Mouse (Mus musculus): ENCODE measurements around the gene Unc45b. TPM values are rescaled to one million over a fixed set of nuclear protein-coding genes. Genes with fewer than 3 reads are reported as not detected.

Gene Unc45b
- 0.15 and 1.6 TPM in 2 replicates for total RNA-seq (2017)

DNA sequence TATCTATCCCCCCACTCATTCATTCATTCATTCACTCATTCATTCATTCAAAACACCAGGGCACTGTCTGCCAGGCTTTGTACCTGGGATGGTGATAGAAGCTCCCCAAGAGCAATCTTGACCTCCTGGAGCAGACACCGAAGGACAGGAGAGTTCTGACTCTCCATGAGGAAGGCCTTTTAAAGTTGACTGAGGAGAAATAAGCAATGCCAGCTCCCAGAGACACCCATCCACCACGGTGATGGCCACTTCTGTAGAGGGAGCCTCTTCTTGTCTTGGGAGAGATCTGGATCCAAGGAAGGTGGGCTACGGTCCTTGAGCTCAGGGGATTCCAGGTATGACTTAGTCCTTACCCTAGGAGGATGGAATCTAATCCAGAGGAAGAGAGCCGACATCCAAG lies at the start of gene Unc45b:
TSS of gene Unc45b (plus strand) at position 301 of the 400 bp plus-strand sequence.
- no peak for ATAC-seq (replicated peaks in 1 of 2; ENCODE audit: insufficient read depth in 1 of 2, low FRiP score in 2 of 2, low TSS enrichment in 1 of 2, low read depth in 1 of 2, poor library complexity in 2 of 2, severe bottlenecking in 2 of 2)

DNA sequence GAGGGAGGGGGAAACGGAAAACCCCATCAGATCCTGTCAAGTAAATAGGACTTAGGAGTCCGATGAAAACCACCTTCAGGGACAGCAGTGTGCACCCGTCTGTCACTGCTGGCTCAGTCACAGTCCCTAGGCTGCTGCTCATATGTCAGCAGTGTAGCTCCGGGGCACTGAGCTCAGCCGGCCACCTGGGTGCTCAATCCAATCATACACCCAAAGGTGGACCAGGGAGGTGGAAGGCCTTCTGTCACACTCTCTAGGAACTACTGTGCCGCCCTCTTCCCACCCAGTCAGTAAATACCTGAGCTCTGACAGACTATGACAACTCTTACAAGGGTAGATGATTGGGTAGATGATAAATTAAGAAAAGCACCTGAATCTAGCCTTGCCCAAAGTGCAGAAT lies 49.6 kb upstream of the Unc45b start:
- ATAC-seq (replicated peaks in 1 of 2; ENCODE audit: insufficient read depth in 1 of 2, low FRiP score in 2 of 2, low TSS enrichment in 1 of 2, low read depth in 1 of 2, poor library complexity in 2 of 2, severe bottlenecking in 2 of 2): peak; percentile 17 to 32; a peak in 2 of 4 replicates

DNA sequence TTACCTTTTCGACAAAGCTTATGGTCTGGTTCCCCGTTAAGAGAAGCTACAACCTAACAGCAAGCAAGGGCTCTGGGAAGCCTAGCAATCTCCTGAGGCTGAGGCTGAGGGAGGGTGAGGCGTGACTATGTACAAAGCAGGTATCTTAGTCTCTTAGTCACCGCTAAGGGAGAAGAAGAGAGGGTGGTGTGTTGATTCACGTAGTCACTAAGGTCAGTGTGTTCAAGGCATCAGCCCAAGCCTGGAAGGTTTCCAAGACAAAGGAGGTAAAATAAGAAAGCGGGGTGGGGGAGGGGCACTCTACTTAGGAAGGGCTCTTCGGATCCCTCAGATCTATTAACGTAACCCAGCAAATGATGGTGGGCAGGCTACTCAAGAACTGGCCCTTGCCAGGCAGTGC lies 48.8 kb upstream of the Unc45b start:
- ATAC-seq (replicated peaks in 1 of 2; ENCODE audit: insufficient read depth in 1 of 2, low FRiP score in 2 of 2, low TSS enrichment in 1 of 2, low read depth in 1 of 2, poor library complexity in 2 of 2, severe bottlenecking in 2 of 2): no peak

DNA sequence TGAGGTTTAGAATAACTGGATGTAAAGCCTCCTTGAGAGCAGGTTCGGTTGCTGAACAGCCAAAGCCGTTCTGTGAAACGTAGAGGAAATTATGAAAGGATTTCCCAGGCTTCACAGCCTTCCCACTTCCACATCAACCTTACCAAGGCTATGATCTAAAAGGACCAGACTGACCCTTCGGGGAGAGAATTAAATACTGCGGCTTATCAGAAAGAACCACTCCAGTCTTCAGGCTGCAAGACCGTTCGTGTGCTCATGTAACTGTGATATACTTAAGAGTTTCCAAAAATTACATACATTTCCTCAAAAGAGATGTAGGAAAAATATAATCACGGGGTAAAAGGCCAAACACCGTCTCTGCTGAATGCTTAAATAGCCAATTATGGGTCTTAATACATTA lies 47.7 kb upstream of the Unc45b start:
- ATAC-seq (replicated peaks in 1 of 2; ENCODE audit: insufficient read depth in 1 of 2, low FRiP score in 2 of 2, low TSS enrichment in 1 of 2, low read depth in 1 of 2, poor library complexity in 2 of 2, severe bottlenecking in 2 of 2): no peak

DNA sequence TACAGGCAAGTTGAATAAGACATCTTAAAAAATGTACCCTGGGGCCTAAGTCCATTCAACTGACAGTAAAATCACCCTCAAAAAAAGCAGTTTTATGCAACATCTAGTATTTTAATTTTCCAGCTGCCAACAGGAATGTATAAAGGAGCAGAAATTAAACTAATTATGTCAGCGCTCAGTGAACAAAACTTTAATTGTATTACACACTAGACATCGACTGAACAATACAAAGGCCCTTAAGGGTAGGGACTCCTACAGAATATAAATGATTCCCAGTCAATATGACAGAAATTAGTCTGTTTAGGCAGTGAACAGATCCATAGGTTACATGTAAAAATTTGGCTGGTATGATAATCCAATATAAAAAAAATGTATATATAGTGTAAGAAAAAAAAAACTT lies 47.3 kb upstream of the Unc45b start:
- no peak for ATAC-seq (replicated peaks in 1 of 2; ENCODE audit: insufficient read depth in 1 of 2, low FRiP score in 2 of 2, low TSS enrichment in 1 of 2, low read depth in 1 of 2, poor library complexity in 2 of 2, severe bottlenecking in 2 of 2)

DNA sequence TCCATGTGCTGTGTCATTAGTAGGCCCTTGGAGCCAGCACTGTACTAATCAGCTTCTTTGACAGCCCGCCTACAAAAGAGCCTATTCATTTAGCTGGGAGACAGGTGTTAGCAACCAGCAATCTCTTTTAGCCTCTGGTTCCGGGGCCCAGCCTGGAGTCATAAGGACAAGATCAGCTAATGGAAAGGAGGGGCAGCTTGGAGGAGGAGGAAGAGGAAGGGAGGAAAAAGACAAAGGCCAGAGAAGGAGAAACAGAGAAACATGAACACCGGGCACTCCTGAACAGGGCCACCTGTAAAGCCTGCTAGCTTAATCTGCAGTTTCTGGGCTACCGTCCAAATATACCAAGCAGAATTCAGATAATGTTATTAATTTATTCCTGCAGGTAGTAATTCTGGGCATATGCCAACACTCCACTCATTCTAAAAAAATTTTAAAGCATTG lies 46.8 kb upstream of the Unc45b start:
- no peak for ATAC-seq (replicated peaks in 1 of 2; ENCODE audit: insufficient read depth in 1 of 2, low FRiP score in 2 of 2, low TSS enrichment in 1 of 2, low read depth in 1 of 2, poor library complexity in 2 of 2, severe bottlenecking in 2 of 2)

DNA sequence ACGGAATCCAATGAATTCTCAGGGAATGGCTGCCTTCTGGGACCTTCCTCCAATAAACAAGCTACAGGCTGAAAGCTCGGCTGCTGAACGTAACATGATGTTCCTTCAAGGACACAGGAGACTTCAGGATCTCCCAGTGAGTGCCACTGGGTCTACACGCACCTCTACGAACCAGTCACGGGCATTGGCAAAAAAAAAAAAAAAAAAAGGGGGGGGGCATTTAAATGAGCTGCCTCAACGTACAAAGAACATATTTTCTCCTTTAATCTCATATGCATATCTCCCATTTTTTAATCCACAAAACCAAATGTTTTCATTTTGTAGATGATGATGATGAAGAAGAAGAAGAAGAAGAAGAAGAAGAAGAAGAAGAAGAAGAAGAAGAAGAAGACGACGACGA lies 44.4 kb upstream of the Unc45b start:
- no peak for ATAC-seq (replicated peaks in 1 of 2; ENCODE audit: insufficient read depth in 1 of 2, low FRiP score in 2 of 2, low TSS enrichment in 1 of 2, low read depth in 1 of 2, poor library complexity in 2 of 2, severe bottlenecking in 2 of 2)

DNA sequence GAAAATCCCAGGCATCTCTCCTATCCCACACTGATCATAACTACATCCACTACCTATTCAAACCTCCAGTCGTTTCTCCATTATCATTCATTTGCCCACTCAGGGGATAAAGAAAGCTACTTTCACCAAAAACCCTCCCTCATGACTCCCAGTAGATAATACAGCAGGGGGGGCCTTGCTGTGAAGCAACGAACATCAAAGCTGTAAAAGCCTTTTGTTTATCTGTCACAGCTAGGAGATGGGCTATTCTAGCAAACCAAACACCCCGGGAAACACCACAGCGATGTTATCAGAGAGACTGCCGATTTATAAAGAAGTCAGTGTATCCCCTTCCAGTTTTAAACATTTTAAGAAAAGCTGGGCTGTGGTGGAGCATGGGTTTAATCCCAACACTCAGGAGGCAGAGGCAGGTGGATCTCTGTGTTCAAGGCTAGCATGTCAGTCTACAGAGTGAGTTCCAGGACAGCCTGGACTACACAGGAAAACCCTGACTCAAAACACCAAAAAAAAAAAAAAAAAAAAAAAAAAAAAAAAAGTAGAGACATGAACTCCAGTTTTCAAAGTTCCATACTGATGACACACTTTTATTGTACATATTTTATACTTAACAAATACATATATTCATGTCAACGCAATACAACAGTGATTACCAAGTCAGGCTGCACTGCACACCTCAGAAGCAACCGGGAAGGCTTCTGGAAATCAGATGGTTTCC lies 43.3 kb upstream of the Unc45b start:
- ATAC-seq (replicated peaks in 1 of 2; ENCODE audit: insufficient read depth in 1 of 2, low FRiP score in 2 of 2, low TSS enrichment in 1 of 2, low read depth in 1 of 2, poor library complexity in 2 of 2, severe bottlenecking in 2 of 2): no peak

DNA sequence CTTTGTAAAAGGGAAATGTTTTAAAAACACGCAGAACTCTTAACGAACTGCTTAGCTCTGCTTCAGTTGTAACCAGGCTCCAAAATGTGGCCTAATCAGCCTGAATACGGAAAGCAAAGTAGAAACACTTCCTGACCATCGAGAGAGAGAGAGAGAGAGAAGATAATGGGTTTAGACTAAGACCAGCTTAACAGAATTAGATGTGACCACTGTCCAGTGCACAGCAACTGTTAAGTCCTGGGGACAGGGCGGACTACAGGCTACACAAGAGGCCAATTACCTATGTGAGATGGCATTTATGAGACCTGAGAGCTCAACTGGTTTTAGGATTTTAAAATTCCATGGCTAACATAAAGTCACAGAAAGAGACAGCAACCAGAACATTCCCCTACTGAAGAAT lies 42.4 kb upstream of the Unc45b start:
- ATAC-seq (replicated peaks in 1 of 2; ENCODE audit: insufficient read depth in 1 of 2, low FRiP score in 2 of 2, low TSS enrichment in 1 of 2, low read depth in 1 of 2, poor library complexity in 2 of 2, severe bottlenecking in 2 of 2): no peak

DNA sequence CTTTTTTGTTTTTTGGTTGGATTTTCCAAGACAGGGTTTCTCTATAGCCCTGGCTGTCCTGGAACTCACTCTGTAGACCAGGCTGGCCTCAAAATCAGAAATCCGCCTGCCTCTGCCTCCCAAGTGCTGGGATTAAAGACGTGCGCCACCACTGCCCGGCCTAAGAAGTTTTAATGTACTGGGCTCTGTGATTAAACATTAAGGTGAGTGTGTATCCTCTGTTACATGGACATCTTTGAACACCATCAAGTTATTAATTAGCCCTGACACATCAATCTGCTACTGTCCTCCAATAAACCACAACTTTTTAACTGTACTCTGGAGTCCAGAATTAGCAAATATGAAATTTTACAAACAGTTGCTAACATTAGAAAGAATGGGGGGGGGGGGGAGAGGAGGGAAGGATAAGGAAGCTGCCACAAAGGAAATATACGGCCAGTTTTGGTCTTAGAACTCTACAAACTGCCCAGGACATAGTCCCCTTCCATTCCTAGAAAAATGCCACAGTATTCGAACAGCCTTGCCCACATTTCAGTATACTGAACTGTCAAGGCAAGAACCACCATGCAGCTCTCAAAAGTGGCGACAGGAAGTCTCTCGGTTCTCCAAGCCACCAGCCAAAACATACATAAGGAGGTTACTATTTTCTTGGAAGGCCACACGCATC lies 40.7 kb upstream of the Unc45b start:
- no peak; a peak in 1 of 4 replicates for ATAC-seq (replicated peaks in 1 of 2; ENCODE audit: insufficient read depth in 1 of 2, low FRiP score in 2 of 2, low TSS enrichment in 1 of 2, low read depth in 1 of 2, poor library complexity in 2 of 2, severe bottlenecking in 2 of 2)

DNA sequence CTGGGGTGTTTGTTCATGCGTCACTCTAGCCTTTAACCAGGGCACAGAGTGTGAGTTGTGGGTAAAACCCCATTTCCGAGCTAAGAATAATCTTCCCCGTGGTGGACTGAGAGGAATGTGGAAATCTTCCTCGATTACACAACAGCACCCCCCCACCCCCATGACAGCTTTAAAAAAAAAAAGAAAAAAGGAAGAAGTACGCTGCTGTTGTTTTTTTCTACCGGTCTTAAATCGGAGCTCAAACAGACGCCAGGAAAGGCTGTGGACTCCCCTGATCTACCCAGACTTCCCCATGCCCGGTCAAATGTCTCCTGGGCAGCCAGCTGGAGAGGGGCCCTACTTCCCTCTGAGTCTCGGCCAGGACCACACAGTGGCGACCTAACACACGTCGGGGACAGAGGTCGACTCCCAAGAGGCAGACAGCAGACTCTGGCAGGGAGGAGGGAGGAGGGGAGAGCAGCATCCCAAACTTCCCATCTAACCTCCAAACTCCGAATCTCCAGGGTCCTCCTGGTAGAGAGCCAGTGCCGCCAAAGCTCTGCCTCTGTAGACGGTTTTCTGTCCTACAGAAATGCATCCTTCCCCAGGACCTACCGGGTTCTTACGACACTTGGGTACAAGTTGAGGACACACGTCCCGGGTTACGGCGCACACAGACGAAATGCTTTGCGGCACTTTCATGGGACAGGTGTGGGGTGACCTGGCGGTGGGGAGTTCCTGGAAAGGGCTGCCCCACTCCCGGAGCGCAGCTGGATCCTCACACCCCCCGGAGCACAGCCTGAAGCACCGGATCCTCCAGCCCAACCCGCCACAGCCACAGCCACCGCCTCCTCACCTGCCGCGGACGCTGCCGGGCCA lies 39.9 kb upstream of the Unc45b start:
- ATAC-seq (replicated peaks in 1 of 2; ENCODE audit: insufficient read depth in 1 of 2, low FRiP score in 2 of 2, low TSS enrichment in 1 of 2, low read depth in 1 of 2, poor library complexity in 2 of 2, severe bottlenecking in 2 of 2): peak; percentile 72 to 74

DNA sequence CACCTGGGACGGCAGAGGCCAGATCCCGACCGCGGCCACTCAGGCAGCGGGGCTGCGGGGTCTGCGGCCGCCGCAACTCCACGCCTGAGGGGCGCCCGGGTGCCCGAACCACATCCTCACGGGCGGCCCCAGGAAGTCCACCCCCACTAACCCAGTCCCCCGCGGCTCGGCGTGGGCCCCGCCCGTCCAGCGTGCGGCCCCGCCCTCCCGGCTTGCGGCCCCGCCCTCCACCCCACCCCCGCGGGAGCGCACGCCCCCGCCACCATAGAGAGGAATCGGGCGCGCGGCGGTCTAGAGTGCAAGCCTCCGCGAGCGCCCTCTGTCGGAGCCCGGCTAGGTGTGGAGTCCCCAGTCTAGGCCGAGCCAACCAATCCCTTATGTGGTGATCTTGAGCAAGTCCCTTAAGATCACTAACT lies 39.3 kb upstream of the Unc45b start, which contains the start of gene Rffl:
TSS of gene Rffl (minus strand) at position 180 of the 416 bp plus-strand sequence.
- peak; percentile 78 for ATAC-seq (replicated peaks in 1 of 2; ENCODE audit: insufficient read depth in 1 of 2, low FRiP score in 2 of 2, low TSS enrichment in 1 of 2, low read depth in 1 of 2, poor library complexity in 2 of 2, severe bottlenecking in 2 of 2)

DNA sequence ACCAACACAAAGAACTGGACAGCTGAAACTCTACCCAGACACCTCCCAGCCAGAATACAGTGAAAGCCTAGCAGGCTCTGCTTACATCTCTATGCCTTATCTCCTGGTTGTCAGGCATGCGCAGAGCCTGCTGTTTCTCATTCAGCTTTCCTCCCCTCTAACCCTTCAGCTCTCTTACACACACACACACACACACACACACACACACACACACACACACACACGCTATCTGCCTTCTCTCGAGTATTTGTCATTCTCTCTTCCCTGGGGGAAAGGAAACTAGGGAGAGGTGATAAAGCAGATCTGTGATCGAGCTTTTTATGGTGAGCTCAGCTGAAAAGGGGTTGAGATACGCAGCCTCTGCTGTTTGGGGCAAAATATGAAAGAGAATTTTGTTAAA lies 35.4 kb upstream of the Unc45b start:
- ATAC-seq (replicated peaks in 1 of 2; ENCODE audit: insufficient read depth in 1 of 2, low FRiP score in 2 of 2, low TSS enrichment in 1 of 2, low read depth in 1 of 2, poor library complexity in 2 of 2, severe bottlenecking in 2 of 2): no peak

DNA sequence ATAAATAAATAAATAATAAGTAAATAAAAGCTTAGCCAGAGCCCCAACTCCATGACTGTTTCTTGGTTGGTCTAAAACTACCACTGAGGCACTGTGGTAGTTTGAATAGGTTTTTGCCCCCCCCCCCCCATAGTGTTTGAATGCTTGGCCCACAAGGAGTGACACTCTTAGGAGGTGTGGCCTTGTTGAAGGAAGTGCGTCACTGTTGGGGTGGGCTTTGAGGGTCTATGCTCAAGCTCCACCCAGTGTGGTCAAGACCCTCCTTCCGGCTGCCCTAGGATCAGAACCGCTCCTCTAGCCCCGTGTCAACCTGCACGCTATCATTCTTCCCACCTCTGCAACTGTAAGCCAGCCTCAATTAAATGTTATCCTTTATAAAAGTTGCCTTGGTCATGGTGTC lies 34.7 kb upstream of the Unc45b start:
- ATAC-seq (replicated peaks in 1 of 2; ENCODE audit: insufficient read depth in 1 of 2, low FRiP score in 2 of 2, low TSS enrichment in 1 of 2, low read depth in 1 of 2, poor library complexity in 2 of 2, severe bottlenecking in 2 of 2): no peak

DNA sequence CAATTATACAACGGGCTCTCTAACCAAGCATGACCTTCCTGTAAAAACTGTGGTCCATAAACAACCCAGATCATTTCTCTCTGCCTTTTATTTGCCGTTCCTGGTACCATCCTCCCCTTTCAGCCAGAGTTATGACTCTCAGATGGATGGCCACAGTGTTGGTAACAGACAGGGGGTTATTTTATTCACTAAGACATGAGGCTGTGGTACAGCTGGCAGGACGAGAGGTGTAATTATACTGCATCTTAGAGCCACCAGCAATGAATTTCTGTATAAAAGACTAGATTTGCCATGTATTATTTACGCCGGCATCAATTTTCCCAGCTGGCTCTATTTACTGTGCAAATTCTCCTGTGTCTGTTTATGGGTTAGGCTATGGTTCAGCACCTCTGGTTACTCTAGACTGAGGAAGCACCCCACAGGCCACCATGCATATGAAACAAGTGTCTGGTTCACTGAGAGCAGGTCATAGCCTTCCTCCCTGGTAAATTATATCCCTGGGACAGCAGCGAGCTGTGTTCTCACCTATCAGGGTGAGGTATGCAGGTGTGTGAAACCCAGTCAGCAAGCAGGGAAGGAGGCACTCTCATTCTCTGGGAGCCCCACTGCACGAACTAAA lies 32.5 kb upstream of the Unc45b start:
- no peak for ATAC-seq (replicated peaks in 1 of 2; ENCODE audit: insufficient read depth in 1 of 2, low FRiP score in 2 of 2, low TSS enrichment in 1 of 2, low read depth in 1 of 2, poor library complexity in 2 of 2, severe bottlenecking in 2 of 2)

DNA sequence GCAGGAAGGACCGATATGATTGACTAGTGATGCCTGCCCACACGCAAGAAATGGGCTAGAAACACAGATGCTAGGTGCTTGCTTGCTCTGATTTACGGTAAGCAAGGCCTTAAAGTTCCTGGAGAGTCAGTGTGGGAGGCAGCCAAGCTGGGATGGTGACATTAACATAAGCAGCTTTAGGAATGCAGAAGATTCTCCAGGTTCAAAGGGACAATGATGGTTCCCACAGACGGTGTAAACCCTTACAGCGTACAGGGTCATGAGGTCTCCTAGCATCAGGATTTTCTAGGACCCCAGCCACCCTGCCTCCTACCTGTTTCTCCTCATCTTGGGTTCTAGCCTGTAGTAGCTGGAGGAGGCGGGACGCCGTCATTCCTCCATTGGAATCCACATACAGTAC lies 27.2 kb upstream of the Unc45b start:
- no peak for ATAC-seq (replicated peaks in 1 of 2; ENCODE audit: insufficient read depth in 1 of 2, low FRiP score in 2 of 2, low TSS enrichment in 1 of 2, low read depth in 1 of 2, poor library complexity in 2 of 2, severe bottlenecking in 2 of 2)

DNA sequence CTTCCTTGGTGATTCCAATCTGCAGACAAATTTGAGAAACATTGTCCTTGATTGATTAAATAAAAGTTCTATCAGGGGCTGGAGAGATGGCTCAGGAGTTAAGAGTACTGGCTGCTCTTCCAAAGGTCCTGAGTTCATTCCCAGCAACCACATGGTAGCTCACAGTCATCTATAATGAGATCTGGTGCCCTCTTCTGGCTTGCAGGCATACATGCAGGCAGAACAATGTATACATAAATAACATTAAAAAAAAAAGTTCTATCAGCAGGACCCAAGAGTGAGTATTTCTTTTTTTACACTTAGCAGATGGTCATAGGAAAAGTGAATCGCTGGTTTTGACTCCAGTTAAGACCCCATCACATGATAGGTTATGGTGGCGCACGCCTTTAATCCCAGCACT lies 23.8 kb upstream of the Unc45b start:
- ATAC-seq (replicated peaks in 1 of 2; ENCODE audit: insufficient read depth in 1 of 2, low FRiP score in 2 of 2, low TSS enrichment in 1 of 2, low read depth in 1 of 2, poor library complexity in 2 of 2, severe bottlenecking in 2 of 2): no peak

All from hematopoietic stem cell, adult 5-6 weeks (primary cell).